Mouse (Mus musculus) gonadal fat pad, adult 2 months (tissue): ENCODE data around the gene Galc. TPM values are rescaled to one million over a fixed set of nuclear protein-coding genes. Genes with fewer than 3 reads are reported as not detected.

ENCODE experiments used
- DNase-seq: peaks from one replicate; pipeline ENCODE4 v3.0.0-alpha.2; 2012; ENCODE audit warnings: low read depth
- polyA plus RNA-seq: library from polyadenylated mRNA; depleted of rRNA; stranded (reverse); fragments of >200 nt; gene quantifications from 2 replicates; pipeline ENCODE4 v1.2.3, GENCODE M21; 2012; rRNA removed

The Galc gene
- 15.7 and 16.8 TPM in 2 replicates for polyA plus RNA-seq

- DNase-seq, result no peak
Observed at GRCm38 (mm10) chr12:98258845-98259517, at the start of gene Galc. Galc (minus strand) TSS chr12:98259459.

GRCm38 (mm10) chr12:98307179-98307915 lies 48.1 kb upstream of the Galc start:
- no peak for DNase-seq

DNA sequence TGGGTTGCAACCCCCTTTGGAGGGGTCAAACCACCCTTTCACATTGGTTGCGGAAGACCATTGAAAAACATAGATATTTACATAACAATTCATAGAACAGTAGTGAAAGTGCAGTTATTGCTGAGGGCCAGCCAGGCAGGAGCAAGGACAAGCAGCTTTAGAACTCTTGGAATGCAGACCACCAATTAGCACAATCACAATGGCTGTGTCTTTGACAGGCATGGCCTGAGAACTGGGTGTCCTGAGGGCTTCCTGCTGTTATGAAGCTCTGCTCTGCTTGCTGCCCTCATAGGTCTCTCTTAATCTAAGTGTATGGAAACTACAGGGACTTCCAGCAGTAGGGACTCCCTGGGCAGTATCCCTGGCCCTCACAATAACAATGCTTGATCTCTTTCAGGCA lies 43.8 kb upstream of the Galc start:
- no peak for DNase-seq

DNA sequence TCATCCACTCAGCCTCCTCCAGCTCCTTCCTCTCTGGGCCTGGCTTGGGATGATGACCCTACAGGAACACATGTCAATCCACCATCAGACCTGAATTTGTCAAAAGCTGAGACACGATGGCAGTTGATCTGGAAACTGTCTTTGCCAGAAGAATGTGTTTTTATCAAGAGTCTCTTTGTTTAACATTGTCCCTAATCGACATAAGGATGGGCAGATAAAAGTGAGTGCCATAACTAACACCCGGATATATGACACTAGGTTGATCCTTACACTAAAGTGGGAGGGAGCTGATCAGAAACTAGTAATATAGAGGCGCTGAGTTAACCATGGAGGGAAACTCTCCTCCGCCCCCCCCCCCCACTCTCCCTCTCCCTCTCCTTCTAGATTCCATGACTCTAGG lies 42.7 kb upstream of the Galc start:
- DNase-seq, result no peak

GRCm38 (mm10) chr12:98294241-98294640 lies 35.0 kb upstream of the Galc start:
- DNase-seq, result no peak

DNA sequence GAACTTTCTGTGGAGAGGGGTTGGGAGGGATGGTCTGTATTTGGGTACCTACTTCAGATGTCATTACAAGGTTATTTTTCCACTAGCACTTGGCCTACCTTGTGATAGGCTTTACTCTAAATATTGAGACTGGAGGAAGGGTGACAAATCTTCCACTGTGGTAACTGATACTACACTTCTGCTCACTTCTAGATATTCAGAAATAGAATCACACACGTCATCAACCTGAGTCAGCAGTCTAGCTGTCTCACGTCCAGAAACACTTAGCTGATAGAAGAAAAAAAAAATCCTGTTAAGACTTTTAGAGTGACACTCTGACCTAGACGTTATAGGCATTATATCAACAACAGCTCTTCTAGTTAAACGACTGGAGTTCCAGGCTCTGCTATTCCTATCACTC lies 33.0 kb upstream of the Galc start:
- DNase-seq, result no peak

- no peak for DNase-seq
Observed at GRCm38 (mm10) chr12:98290475-98290874, 31.2 kb upstream of the Galc start.

GRCm38 (mm10) chr12:98284477-98284876 lies 25.2 kb upstream of the Galc start:
- DNase-seq, result no peak

- DNase-seq, result no peak
Observed at GRCm38 (mm10) chr12:98283487-98283860, 24.2 kb upstream of the Galc start.

DNA sequence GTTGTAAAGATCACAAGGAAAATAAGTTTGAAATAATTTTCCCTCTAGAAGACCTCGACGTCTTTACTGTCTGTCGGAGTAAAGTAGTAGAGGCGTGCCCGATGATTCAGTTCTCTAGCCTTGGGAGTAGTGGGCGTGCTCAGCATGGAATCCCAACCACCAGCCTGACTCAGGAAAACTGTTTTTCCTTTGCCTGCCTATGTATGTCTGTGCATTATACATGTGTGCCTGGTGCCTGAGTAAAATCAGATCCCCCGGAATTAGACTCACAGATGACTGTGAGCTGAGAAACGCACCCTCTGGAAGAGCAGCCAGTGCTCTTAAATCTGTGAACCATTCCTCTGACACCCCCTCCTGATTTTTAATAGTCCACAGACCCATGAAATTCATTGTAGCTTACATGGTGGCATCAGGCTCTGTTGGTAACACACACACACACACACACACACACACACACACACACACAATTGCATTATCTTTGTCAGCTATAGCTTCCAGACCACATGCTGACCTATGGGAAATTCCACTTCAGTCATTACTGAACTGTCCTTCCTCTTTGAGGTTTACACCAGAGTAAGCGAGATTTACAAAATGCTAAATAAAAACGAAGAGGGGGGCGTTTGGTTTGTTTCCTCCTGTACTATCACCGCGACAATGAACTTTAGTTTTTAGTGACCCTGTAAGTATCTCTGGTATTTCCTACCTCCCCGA lies 23.7 kb upstream of the Galc start:
- DNase-seq, result no peak

GRCm38 (mm10) chr12:98280996-98281395 lies 21.7 kb upstream of the Galc start:
- DNase-seq, result no peak

DNA sequence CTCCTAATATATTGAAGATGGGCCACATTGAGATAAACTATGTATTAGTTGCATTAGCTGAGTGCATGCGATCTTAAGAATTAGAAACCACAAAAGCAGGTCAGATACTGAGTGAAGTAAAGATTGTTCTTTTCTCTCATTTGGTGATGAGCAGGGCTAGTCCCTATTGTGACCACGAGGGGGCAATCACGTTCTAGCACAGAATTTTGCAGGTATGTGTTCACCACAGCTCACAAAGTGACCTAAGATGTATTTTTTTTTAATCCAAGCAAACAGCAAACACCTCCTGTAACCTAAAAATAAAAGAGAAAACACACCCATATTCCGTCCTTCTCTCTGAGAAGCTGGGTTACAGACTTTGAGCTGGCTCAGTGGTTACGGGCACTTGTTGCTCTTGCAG lies 21.3 kb upstream of the Galc start:
- DNase-seq, result no peak

DNA sequence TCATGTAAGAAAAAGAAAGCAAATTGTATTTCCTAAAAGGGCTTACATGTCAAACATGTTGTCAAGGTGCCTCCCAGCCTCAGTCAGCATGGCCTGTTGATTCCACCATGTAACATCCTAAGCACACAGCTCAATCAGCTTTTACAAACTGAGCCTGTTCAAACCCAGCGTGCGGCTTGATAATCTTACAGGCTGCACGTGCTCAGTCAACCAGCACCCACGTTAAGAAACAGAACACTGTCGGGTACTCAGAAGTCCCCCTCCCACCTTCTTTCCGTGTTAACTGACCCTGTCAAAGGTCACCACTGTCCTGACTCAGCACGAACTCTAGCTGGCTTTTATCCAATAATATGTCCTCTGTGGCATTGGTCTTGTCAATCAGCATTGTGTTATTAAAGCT lies 13.2 kb upstream of the Galc start:
- no peak for DNase-seq

GRCm38 (mm10) chr12:98270810-98271566 lies 11.7 kb upstream of the Galc start:
- no peak for DNase-seq

- DNase-seq, result no peak
Observed at GRCm38 (mm10) chr12:98269791-98270745, 10.8 kb upstream of the Galc start.

DNA sequence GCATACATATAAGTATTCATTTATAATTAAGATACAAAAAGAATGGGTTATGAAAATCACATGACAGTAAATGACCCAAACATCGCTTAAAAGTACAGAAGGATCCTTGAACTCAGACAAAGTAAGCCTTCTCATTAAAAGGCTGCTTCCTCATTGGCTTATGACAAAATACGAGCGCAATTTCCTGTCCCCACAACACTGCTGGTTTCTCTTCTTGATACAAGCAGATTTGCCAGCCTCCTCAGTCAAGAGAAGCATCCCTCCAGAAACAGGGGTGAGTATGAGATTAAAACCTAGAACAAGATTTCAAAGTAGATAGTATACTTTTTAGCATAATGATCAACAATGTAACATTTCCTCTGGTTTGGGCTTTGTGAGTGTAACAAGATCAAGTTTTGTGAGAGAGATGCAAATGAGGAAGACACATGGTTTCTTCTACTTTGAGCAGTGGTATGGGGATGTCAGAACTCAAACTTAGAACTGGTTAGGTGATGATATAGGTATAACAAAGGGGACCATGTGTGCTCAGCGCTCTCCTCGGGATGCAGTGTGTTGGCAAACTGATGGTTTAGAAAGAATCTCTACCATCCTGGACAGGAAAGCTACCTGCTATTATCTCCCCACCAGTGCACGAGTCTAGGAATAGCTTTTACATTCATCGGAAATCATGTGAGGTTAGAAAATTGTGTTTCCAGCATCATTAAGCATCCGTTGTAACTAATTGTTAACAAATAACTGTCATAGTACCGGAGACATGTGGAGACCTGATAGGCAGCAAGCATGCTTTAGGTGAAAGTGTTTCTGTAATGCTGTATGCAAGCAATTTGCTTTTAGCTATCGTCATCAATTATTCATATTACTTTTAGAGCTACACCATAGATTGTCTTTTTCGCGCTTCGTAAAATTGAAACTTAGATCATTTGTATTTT lies 9.4 kb upstream of the Galc start, which contains the start of gene Gpr65:
Gpr65 (plus strand) TSS at position 195 of the 929 bp plus-strand sequence.
- no peak for DNase-seq

DNA sequence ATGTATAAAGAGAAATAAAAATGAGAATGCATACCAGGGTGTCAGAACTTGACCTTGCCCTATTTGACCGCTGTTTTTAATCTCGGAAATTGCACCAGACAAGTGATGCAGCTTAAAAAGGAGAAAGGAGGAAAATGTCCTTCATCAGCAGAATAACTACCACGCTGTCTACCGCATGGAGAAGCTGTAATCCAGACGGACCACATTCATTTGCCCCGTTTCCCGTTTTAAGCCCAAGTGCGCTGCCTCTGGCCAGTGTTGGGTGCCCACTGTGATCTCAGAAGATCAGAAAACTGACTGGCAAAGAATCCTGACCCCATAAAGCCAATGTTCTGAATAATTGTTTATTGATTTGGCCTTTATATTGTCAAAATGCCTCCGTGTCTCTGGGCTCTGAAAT lies 6.4 kb upstream of the Galc start:
- no peak for DNase-seq

- DNase-seq, result no peak
Observed at GRCm38 (mm10) chr12:98259518-98259852, 226 bp upstream of the Galc start.

DNA sequence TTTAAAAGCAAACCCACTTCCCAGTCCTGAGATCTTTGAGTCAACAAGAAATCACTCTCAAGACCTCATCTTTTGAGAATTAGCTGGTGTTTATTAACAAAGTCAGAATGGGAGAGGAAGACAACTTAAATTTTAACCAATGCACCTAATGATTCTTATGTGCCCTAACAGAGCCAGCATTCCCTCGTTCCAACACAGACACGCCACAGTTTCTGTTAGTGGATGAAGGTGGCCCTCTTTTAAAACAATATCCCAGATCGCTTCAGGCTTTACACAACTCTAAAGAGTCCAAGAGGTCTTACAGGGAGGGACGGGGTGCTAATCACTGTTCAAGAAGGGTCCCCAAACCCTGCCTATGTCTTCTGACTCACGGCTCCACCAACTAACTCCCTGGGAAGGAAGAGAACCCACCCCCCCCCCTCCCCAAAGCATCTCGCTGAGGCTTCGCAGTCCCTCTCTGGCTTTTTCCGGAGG lies 851 bp downstream of the Galc start:
- no peak for DNase-seq
